Mouse (Mus musculus): Measurements from ENCODE around the gene A530084C06Rik.

Gene A530084C06Rik

DNA sequence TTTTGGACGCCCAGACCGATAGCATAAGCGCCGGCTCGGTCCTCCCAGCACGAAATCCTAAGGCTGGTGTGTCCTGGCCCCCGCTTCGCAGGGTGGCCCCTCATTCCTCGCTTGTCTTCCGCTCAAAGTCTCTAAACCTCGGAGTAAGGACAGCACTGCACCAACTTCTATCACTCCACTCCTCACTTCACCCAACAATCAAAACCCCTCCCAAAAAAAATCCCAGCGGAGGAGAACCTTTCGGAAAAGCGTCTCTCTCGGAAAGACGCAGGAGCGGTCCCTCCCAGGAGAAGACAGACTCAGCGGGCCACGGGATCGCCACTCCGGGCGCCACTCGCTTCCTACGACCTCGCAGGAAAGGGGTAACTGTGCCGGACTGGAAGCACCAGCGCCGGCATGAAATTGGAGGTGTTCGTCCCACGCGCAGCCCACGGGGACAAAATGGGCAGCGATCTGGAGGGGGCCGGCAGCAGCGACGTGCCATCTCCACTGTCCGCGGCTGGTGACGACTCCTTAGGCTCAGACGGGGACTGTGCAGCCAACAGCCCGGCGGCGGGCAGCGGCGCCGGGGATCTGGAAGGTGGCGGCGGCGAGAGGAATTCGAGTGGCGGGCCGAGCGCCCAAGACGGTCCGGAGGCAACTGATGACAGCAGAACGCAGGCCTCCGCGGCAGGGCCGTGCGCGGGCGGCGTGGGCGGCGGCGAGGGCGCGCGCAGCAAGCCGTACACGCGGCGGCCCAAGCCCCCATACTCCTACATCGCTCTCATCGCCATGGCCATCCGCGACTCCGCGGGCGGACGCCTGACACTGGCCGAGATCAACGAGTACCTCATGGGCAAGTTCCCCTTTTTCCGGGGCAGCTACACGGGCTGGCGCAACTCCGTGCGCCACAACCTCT is at the start of gene A530084C06Rik:
Gene A530084C06Rik, minus strand, starts transcription at position 813 of the 898 bp plus-strand sequence.
- no peak for DNase-seq (ENCODE audit: low read depth)

DNA sequence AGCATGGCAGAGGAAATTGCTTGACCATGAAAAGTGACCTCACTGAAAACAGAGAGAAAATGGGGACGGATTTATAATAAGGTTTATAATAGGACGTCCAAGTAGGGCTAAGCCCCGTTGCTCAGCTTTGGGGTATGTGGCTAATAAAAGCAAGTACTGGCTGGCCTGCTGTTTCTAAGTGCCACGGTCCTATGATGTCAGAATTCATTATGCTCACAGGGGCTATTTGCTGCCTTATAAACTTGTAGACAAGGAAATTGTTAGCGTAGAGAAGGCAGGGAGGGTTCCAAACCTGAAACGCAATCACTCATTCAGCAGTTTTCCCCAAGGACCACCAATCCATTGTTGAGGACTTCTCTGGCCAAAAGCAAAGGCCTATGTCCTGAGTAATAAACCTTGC is 44.8 kb upstream of the A530084C06Rik start:
- no peak for DNase-seq (ENCODE audit: low read depth)

DNA sequence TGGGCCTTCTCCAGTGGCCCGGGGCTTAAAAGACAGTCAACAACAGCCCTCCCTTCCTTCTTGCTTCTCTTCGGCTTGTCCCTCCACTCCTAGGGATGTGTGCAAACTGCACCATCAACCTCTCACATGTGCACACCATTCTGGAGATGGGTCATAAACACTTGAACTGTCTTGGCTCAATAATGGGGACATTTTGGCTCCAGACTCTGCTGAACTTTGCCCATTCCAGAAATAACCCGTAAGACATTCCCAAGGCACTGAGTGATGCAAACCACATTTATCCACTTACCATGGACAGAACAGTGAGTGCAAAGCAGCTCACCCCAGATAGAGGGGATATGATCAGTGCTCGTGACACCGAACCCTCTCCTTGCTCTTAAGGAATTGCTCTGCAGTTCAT is 40.4 kb upstream of the A530084C06Rik start:
- no peak for DNase-seq (ENCODE audit: low read depth)

- DNase-seq (ENCODE audit: low read depth): no peak
Observed at GRCm38 (mm10) chr13:31587341-31587740, 28.2 kb upstream of the A530084C06Rik start.

GRCm38 (mm10) chr13:31579866-31580265 is 20.7 kb upstream of the A530084C06Rik start:
- DNase-seq (ENCODE audit: low read depth): no peak

- DNase-seq (ENCODE audit: low read depth): no peak
Observed at GRCm38 (mm10) chr13:31578389-31578788, 19.3 kb upstream of the A530084C06Rik start.

- DNase-seq (ENCODE audit: low read depth): no peak
Observed at GRCm38 (mm10) chr13:31577576-31577975, 18.4 kb upstream of the A530084C06Rik start.

- no peak for DNase-seq (ENCODE audit: low read depth)
Observed at GRCm38 (mm10) chr13:31576696-31577095, 17.6 kb upstream of the A530084C06Rik start.

DNA sequence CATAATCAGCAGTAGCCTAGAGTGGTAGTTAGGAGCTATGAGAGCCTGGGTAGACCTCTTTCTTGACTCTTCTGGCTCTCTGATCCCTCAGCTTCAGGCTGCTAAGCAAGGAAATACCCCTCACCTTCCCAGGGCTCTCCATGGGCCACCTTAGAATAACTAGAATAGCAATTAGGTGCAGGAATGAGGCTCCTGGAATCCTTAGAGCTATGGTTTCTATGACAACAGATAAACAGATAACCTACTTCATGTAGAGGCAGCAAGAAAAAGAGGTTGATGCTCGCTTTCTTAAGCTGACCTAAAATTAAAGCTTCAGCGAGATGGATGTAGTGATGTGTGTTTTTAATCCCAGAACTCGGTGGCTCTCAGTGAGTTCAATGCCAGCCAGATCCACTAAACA is 15.5 kb upstream of the A530084C06Rik start:
- no peak for DNase-seq (ENCODE audit: low read depth)

DNA sequence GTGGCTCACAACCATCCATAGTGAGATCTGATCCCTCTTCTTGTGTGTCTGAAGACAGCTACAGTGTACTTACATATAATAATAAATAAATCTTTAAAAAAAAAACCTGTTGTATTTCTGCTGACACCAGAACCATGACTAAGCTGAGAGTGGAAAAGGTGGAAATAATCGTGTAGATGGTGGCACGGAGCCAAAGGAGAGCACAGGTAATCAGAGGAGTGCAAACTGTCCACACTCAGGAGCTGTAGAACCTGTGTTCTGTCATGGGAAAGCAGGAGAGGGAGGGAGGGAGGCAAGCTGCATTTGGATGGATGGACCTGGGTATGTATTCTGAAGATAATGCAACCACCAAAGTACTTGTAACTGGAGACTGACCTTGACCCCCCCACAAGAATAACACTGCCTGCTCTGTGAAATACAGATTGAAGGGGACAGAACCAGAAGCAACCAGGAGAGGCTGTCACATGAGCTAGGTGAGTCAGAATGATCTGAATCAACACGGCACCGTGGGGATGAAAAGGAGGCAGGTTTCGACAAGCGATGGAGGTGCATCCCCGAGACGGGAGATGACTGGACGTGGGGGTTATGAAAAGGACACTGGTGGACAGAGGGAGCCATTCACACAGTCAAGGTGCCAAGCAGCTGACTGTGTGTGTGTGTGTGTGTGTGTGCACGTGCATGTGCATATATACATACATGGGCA is 13.8 kb upstream of the A530084C06Rik start:
- no peak for DNase-seq (ENCODE audit: low read depth)

- no peak for DNase-seq (ENCODE audit: low read depth)
Observed at GRCm38 (mm10) chr13:31567617-31568294, 8.6 kb upstream of the A530084C06Rik start.

DNA sequence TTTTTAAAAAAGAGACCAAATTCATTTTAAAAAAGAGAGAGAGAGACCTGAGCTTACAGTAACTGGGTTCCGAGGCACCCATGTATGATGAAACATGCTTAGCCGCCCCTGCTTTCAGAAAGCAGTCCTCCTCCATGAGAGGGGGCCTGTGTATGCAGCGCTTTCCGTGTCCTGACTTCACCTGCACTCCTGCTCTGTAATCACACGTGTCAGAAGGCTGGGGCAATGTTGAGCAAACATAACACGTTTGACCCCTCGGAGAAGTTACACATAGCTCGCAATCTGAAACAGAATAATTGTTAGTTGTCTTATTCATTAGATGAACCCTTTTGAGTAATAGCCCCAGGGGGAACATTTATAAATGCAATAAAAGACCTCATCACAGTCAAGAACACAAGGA is 8.0 kb upstream of the A530084C06Rik start:
- DNase-seq (ENCODE audit: low read depth): no peak

DNA sequence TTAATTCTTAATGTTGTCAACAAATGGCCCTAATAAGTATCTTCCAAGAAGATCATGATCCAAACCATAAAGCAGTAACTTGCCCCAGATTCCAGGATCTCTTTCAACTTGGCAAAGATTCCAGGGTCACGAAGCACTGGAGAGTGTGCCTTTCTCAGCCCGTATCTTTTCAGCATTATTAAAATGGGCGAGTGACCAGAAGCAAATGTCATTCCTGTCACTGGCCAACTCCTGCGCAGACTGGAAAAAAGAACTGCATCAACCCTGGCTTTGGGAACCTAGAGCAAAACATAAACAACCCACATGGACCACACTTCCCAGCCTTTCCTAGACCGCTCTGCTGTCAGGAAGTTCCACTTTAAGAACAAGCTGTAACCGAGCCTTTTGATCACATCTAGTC is 5.3 kb upstream of the A530084C06Rik start:
- DNase-seq (ENCODE audit: low read depth): no peak

DNA sequence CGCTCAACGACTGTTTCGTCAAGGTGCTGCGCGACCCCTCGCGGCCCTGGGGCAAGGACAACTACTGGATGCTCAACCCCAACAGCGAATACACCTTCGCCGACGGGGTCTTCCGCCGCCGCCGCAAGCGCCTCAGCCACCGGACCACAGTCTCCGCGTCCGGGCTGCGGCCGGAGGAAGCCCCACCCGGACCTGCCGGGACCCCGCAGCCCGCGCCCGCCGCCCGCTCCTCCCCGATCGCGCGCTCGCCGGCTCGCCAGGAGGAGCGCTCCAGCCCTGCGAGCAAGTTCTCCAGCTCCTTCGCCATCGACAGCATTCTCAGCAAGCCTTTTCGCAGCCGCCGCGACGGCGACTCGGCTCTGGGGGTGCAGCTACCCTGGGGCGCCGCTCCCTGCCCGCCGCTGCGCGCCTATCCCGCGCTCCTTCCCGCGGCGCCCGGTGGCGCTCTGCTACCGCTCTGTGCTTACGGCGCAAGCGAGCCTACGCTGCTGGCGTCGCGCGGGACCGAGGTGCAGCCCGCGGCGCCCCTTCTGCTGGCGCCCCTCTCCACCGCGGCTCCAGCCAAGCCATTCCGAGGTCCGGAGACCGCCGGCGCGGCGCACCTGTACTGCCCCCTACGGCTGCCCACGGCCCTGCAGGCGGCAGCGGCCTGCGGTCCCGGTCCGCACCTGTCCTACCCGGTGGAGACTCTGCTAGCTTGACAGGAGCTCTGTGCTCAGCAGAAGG is 449 bp upstream of the A530084C06Rik start:
- DNase-seq (ENCODE audit: low read depth): no peak

DNA sequence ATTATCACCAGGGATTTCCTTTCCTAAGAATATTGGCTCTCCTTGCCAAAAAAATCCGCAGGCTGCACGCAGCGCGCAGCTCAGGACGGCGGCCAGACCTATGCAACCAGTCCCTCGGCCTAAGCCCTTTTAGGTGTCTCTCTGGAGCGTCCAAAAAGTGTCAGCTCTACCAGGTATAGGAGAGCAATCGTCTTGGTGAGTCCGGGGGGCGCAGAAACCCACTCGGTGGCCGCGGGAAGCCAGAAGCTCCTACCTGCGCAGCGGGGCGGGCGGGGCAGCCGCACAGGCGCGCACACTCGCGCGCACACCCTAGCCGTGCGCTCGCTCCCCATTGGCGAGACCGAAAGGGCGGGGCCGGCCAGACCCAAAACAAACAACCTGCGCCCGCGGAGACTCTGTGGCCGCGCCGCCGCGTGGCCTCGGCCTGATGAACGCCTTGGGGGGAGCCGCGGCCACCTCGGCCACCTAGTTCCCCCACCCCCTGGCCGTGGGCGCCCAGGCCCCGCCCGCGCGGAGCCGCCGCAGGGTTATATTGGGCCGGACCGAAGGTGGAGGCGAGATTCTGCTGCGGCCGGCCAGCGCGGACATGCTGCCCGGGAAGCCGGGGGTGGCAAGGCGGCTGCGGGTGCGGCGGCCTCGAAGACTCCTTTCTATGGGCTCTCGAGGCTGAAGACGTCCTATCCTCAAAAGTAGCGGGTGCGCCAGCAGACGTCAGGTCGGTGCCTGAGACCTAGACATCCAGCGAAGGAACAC is 1.2 kb downstream of the A530084C06Rik start:
- no peak for DNase-seq (ENCODE audit: low read depth)

- DNase-seq (ENCODE audit: low read depth): no peak
Observed at GRCm38 (mm10) chr13:31556964-31557767, 2.0 kb downstream of the A530084C06Rik start.

GRCm38 (mm10) chr13:31555834-31556233 is 3.3 kb downstream of the A530084C06Rik start, which contains the start of gene Foxq1:
Foxq1 (plus strand) TSS chr13:31556134.
- DNase-seq (ENCODE audit: low read depth): no peak

GRCm38 (mm10) chr13:31547610-31548009 is 11.5 kb downstream of the A530084C06Rik start:
- no peak for DNase-seq (ENCODE audit: low read depth)

DNA sequence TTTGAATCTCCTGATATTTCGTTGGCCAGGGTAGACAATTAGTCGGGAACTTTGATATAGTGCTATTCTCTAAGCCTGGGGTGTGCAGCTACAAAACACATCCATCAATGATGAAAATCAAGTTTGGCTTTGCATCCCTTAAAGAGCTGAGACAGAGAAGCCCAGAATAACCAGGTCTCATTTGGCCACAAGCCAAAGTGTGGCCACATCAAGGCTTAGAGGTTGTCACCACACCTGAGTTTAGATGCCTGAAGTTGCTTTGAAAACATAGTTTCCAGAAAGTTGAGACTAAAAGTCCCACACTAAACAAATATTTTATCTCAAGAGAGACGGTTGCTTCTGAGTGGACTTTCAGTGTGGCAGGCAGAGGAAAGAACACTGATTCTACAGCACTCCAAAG is 11.9 kb downstream of the A530084C06Rik start:
- no peak for DNase-seq (ENCODE audit: low read depth)

- no peak for DNase-seq (ENCODE audit: low read depth)
Observed at GRCm38 (mm10) chr13:31546784-31547183, 12.3 kb downstream of the A530084C06Rik start.
